Comparison of ENCODE assay signal across 25 mouse cellular contexts in genomic region chr4:68615706-68616397, GRCm38 (mm10).
"Had no signal": no experiment of that assay in that cellular context is flagged by ENCODE, and none has a peak within 500 bp of the region (broad histone marks: within the 10 kb centered on the region; RNA-seq: fewer than 3 reads in every experiment).

No protein-coding gene starts in this region.

- H3K27ac ChIP-seq: heart, adult 2 months; hindbrain, embryonic 10.5 days; hindbrain, embryonic 12.5 days; hindbrain, embryonic 15.5 days; hindbrain, postnatal 0 days; kidney, postnatal 0 days; left cerebral cortex, adult 2 months; limb, embryonic 10.5 days; limb, embryonic 12.5 days; liver, embryonic 13.5 days; liver, embryonic 15.5 days had no signal

- H3K9me3 ChIP-seq: heart, embryonic 12.5 days; hindbrain, embryonic 10.5 days; hindbrain, embryonic 12.5 days; hindbrain, embryonic 15.5 days; limb, embryonic 10.5 days; limb, embryonic 12.5 days; liver, embryonic 13.5 days; liver, embryonic 15.5 days had no signal

- H3K36me3 ChIP-seq: heart, embryonic 12.5 days; hindbrain, embryonic 10.5 days; hindbrain, embryonic 12.5 days; hindbrain, embryonic 15.5 days; limb, embryonic 10.5 days; limb, embryonic 12.5 days; liver, embryonic 13.5 days; liver, embryonic 15.5 days had no signal

- H3K27me3 ChIP-seq: heart, embryonic 12.5 days; hindbrain, embryonic 12.5 days; hindbrain, embryonic 15.5 days; limb, embryonic 12.5 days; liver, embryonic 13.5 days; liver, embryonic 15.5 days had no signal

- DNase-seq: forebrain, postnatal 0 days; gastrocnemius, postnatal 14 days; gastrocnemius, postnatal 36 days; heart, adult 11 months; heart, adult 2 months; heart, postnatal 10 days; heart, postnatal 4 days; kidney, adult 11 months; kidney, adult 2 months; kidney, adult 9 months; kidney, postnatal 14 days; kidney, postnatal 36 days; liver; liver, embryonic 13.5 days had no signal

- H3K4me2 ChIP-seq: heart, embryonic 12.5 days; hindbrain, embryonic 12.5 days; hindbrain, embryonic 15.5 days; limb, embryonic 12.5 days; liver, embryonic 11.5 days; liver, embryonic 13.5 days; liver, embryonic 15.5 days had no signal

- H3K9ac ChIP-seq: forebrain, postnatal 0 days; heart, embryonic 12.5 days; hindbrain, embryonic 12.5 days; hindbrain, embryonic 15.5 days; limb, embryonic 12.5 days; liver, embryonic 13.5 days; liver, embryonic 15.5 days had no signal

- H3K4me1 ChIP-seq: heart, embryonic 12.5 days; hindbrain, embryonic 10.5 days; hindbrain, embryonic 12.5 days; hindbrain, embryonic 15.5 days; limb, embryonic 10.5 days; limb, embryonic 12.5 days; liver, embryonic 13.5 days; liver, embryonic 15.5 days had no signal

- ATAC-seq: forebrain, postnatal 0 days; hindbrain, postnatal 0 days had no signal

- H3K4me3 ChIP-seq: heart, adult 2 months; heart, embryonic 12.5 days; hindbrain, embryonic 10.5 days; hindbrain, embryonic 12.5 days; hindbrain, embryonic 15.5 days; left cerebral cortex, adult 2 months; limb, embryonic 10.5 days; limb, embryonic 12.5 days; liver, embryonic 13.5 days; liver, embryonic 15.5 days had no signal
